25 mouse cellular contexts compared by ENCODE assay signal in genomic region chr11:107250882-107251281, GRCm38 (mm10).
DNase-seq lines count a peak whose midpoint lies in the region; ATAC-seq lines count a peak whose summit lies in the region.
"Had no signal": no experiment of that assay in that cellular context is flagged by ENCODE, and none has a peak within 500 bp of the region (broad histone marks: within the 10 kb centered on the region; RNA-seq: fewer than 3 reads in every experiment).

No protein-coding gene starts in this region.

- WGBS in heart, embryonic 12.5 days, result 90% methylated on average over 8 of the region's 8 CpGs
- WGBS in heart, embryonic 10.5 days, result 94% methylated on average over 8 of the region's 8 CpGs

- no peak overlapping the region for H3K4me2 ChIP-seq in heart, embryonic 12.5 days
- H3K4me2 ChIP-seq: embryonic facial prominence, embryonic 13.5 days; forebrain, embryonic 13.5 days; heart, embryonic 15.5 days; hindbrain, embryonic 12.5 days; hindbrain, embryonic 15.5 days had no signal

- ATAC-seq in heart, embryonic 12.5 days (ENCODE audit: insufficient number of reproducible peaks, low FRiP score), result no peak
- ATAC-seq: activated CD4-positive, CD25-positive, alpha-beta regulatory T cell, adult 4 months; forebrain, embryonic 13.5 days; forebrain, embryonic 16.5 days; intestine, postnatal 0 days had no signal

- DNase-seq in gastrocnemius, adult 18-20 months (ENCODE audit: low spot score), result peak; percentile 63
- DNase-seq in gastrocnemius, postnatal 36 days, result no peak
- peak; percentile 94 for DNase-seq in heart, adult 11 months
- peak; percentile 35 for DNase-seq in heart, adult 8-10 months (ENCODE audit: low spot score)
- no peak for DNase-seq in heart, embryonic 10.5 days (ENCODE audit: low spot score)
- DNase-seq: adrenal gland, adult 8-10 months; adrenal gland, postnatal 25 days; cerebellum, adult 11-12 months; cerebellum, adult 8-10 months; cerebellum, postnatal 10 days; cerebellum, postnatal 36 days; embryo, embryonic 11 days; heart, postnatal 10 days; kidney, adult 2 months had no signal

- intact Hi-C loops in gastrocnemius, postnatal 36 days (cut with DNase I), result no loop called here

- H3K27ac ChIP-seq in heart, embryonic 12.5 days (ENCODE audit: poor library complexity, severe bottlenecking), result no peak overlapping the region
- H3K27ac ChIP-seq in heart, embryonic 10.5 days, result no peak overlapping the region
- H3K27ac ChIP-seq: embryonic facial prominence, embryonic 10.5 days; embryonic facial prominence, embryonic 13.5 days; forebrain, embryonic 13.5 days; heart, embryonic 15.5 days; hindbrain, embryonic 12.5 days; hindbrain, embryonic 15.5 days had no signal

- peaks cover 13% of the 10 kb centered on the region for H3K36me3 ChIP-seq in heart, embryonic 12.5 days
- peaks cover 21% of the 10 kb centered on the region for H3K36me3 ChIP-seq in heart, embryonic 10.5 days
- H3K36me3 ChIP-seq: hindbrain, embryonic 15.5 days had no signal

- 0 out of 2 replicates have a peak, but pooled peaks cover 4% of the 10 kb centered on the region for H3K9me3 ChIP-seq in heart, embryonic 12.5 days (replicated peaks)
- H3K9me3 ChIP-seq in heart, embryonic 10.5 days, result no peaks in the 10 kb centered on the region
- H3K9me3 ChIP-seq: embryonic facial prominence, embryonic 13.5 days; forebrain, embryonic 13.5 days; heart, embryonic 15.5 days; hindbrain, embryonic 15.5 days had no signal

- no peak overlapping the region for H3K4me3 ChIP-seq in heart, embryonic 12.5 days
- no peak overlapping the region for H3K4me3 ChIP-seq in heart, embryonic 10.5 days
- H3K4me3 ChIP-seq: embryonic facial prominence, embryonic 10.5 days; embryonic facial prominence, embryonic 13.5 days; erythroblast, embryonic 14.5 days; forebrain, embryonic 13.5 days; heart, embryonic 15.5 days; hindbrain, embryonic 12.5 days; hindbrain, embryonic 15.5 days had no signal

- no peak overlapping the region for H3K9ac ChIP-seq in heart, embryonic 12.5 days
- H3K9ac ChIP-seq: embryonic facial prominence, embryonic 13.5 days; forebrain, embryonic 13.5 days; heart, embryonic 15.5 days; hindbrain, embryonic 12.5 days; hindbrain, embryonic 15.5 days had no signal

- no peaks in the 10 kb centered on the region for H3K27me3 ChIP-seq in heart, embryonic 12.5 days (replicated peaks)
- H3K27me3 ChIP-seq in heart, embryonic 10.5 days (ENCODE audit: insufficient read depth, poor library complexity, severe bottlenecking), result no peaks in the 10 kb centered on the region
- H3K27me3 ChIP-seq: embryonic facial prominence, embryonic 13.5 days; forebrain, embryonic 13.5 days; heart, embryonic 15.5 days; hindbrain, embryonic 12.5 days; hindbrain, embryonic 15.5 days had no signal

- peaks cover 7% of the 10 kb centered on the region for H3K4me1 ChIP-seq in heart, embryonic 12.5 days (replicated peaks)
- H3K4me1 ChIP-seq in heart, embryonic 10.5 days, result no peaks in the 10 kb centered on the region
- H3K4me1 ChIP-seq: embryonic facial prominence, embryonic 10.5 days; embryonic facial prominence, embryonic 13.5 days; hindbrain, embryonic 12.5 days had no signal

Comparison
In these comparisons a context has a peak if more than half of its experiments do, and no peak if none do; other contexts are left out.
1. DNase-seq: peak in gastrocnemius, adult 18-20 months (single experiment), heart, adult 11 months (single experiment) and heart, adult 8-10 months (single experiment); none in gastrocnemius, postnatal 36 days (0 of 2) and heart, embryonic 10.5 days (single experiment).